Mouse (Mus musculus) lung, adult 18-20 months (tissue): ENCODE data around the gene Lysmd1.

Experiments used
- DNase-seq, 2 experiments: peaks; one replicate each; pipeline ENCODE4 v3.0.0; 2022; ENCODE audit warnings: mixed read lengths in 2 of 2

The Lysmd1 gene

DNA sequence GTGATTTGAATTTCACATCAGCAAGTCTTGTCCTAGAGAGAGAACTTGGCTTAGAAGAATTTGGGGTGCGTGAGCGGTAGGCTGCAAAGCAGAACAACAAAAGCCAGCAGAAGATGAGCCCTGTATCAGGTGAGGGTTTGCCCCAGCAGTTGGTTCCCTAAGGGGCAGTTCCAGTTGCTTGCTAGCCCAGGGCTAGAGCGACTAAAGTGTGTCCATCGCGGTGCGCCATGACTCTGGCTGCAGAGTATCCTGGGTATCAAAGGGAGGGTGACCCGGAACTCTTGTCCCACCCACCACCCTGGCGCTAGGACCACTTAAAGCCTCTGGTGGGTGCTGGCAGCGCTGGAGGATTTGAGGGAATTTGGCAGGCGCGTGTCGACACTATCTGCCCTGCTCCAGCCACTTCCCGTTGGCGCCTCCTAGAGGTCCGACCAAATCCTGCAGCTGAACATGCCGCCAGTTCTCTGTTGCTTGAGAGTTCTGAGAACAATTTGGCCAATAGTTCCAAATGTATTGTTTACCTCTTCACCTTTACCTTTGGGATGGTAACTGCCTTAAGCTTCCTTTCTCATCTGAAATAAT is 40.2 kb downstream of the Lysmd1 start:
- DNase-seq = peak; percentile 84 to 87

GRCm38 (mm10) chr3:95176500-95176899 is 42.6 kb downstream of the Lysmd1 start:
- no peak for DNase-seq

DNA sequence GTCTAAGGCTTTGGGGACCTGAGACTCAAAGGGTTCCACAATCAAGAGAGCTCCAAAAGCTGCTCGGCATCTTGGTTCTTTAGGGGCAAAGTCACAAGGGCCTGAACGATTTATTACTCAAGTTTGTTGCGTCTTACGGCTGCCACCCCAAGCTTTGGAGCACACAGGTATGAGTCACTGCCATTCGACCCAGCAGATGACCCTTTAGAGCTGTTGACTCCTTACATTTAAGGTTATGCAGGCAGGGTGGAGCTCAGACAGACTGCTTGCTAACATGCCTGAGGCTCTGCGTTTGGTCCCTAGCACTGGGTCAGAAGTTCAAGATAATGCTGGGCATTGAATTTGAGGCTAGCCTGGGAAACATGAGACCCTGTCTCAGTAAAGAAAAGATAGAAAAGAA is 43.7 kb downstream of the Lysmd1 start:
- DNase-seq = no peak

GRCm38 (mm10) chr3:95178948-95179347 is 45.1 kb downstream of the Lysmd1 start:
- no peak for DNase-seq

DNA sequence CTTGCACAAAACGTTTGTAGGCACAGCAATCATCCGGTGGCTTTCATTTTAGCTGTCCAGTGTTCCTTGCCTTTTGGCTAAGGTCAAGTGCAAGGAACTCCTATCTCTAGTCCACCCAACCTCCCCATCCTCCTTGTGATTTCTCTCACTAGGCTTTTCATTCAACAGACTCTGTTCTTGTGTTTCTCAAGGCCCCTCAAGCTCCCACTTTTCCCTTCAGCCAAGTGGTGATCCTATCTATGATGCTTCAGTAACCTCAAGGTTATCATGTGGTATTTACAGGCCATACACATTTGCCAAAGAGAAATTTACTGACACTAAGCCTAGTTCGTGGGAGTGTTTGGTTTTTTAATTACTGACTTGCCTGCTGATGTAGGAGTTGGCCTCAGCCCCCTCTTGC is 46.0 kb downstream of the Lysmd1 start:
- DNase-seq = no peak

GRCm38 (mm10) chr3:95181841-95182240 is 48.0 kb downstream of the Lysmd1 start:
- DNase-seq = no peak

GRCm38 (mm10) chr3:95184796-95185577 is 51.1 kb downstream of the Lysmd1 start:
- DNase-seq = no peak

DNA sequence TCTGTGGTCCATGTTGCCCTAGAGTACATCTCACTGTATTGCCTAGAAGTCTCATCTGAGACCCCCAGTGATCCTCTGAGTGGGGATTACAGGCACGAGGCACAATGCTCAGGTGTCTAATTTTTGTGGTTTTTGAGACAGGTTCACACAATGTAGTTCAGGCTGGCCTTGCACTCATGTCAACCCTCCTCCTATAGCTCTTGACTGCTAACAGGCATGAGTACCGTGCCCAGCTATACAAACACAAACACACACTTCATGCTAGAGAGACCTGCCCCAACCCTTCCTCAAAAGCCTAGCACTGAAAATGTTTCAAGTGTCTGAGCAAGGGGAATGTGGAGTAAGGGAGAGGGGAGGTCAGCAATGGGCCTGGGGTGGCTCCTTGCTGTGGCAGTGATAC is 52.2 kb downstream of the Lysmd1 start:
- DNase-seq = no peak

DNA sequence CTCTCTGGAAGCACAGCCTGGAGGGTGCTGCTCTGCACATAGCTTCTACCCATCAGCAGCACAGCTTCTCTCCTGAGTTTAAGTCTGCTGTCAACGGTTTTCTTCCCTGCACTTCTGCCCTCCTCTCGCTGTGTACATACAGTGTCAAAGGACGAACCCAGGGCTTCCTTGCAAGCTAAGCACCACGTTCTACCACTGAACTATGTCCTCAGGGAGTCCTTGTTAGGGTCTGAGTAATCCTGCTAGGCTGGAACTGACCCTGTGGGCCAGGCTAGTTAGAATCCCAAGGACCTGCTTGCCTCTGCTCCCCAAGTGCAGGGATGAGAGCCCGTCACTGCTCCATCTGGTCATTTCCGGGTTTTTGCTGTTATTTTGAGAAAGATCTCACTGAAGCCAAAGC is 53.0 kb downstream of the Lysmd1 start:
- DNase-seq = no peak
